Mouse (Mus musculus): ENCODE measurements around the gene Rangrf. TPM values are rescaled to one million over a fixed set of nuclear protein-coding genes. Genes with fewer than 3 reads are reported as not detected.

Gene Rangrf
- polyA plus RNA-seq, 1 experiment from 2014 or later, result 32.3 TPM

- 40% methylated on average over 13 of the region's 13 CpGs for WGBS
- Histone ChIP-seq H3K36me3 (replicated peaks; ENCODE audit: control insufficient read depth, insufficient read depth) (no peaks in the 10 kb centered on the region), H3K4me2 (replicated peaks) (peak overlapping the region; percentile 10; the same call in 1 of the 2 replicates), H3K27ac (no peak overlapping the region), H3K4me1 (replicated peaks; ENCODE audit: control insufficient read depth, insufficient read depth, low read length) (peaks cover 6% of the 10 kb centered on the region; the same call in 1 of the 2 replicates), H3K27me3 (ENCODE audit: control insufficient read depth, insufficient read depth, low read length) (peaks cover 47% of the 10 kb centered on the region), H3K9ac (no peak overlapping the region), H3K4me3 (replicated peaks; ENCODE audit: low read length) (peak overlapping the region; percentile 9; the same call in 1 of the 2 replicates), H3K9me3 (ENCODE audit: control insufficient read depth, low read length) (no peaks in the 10 kb centered on the region)
- DNase-seq (ENCODE audit: low spot score) (no peak), ATAC-seq (ENCODE audit: low FRiP score) (no peak)
Measured at GRCm38 (mm10) chr11:68956697-68957096, 18.3 kb downstream of the Rangrf start.

- H3K9me3 ChIP-seq (ENCODE audit: control insufficient read depth, low read length), result no peaks in the 10 kb centered on the region
- ATAC-seq (ENCODE audit: low FRiP score), result no peak
- H3K4me1 ChIP-seq (replicated peaks; ENCODE audit: control insufficient read depth, insufficient read depth, low read length), result peaks cover 6% of the 10 kb centered on the region; the same call in 1 of the 2 replicates
- 56% methylated on average over 3 of the region's 3 CpGs for WGBS
- H3K36me3 ChIP-seq (replicated peaks; ENCODE audit: control insufficient read depth, insufficient read depth), result no peaks in the 10 kb centered on the region
- peak overlapping the region; percentile 10; the same call in 1 of the 2 replicates for H3K4me2 ChIP-seq (replicated peaks)
- no peak overlapping the region for H3K27ac ChIP-seq
- peaks cover 47% of the 10 kb centered on the region for H3K27me3 ChIP-seq (ENCODE audit: control insufficient read depth, insufficient read depth, low read length)
- H3K4me3 ChIP-seq (replicated peaks; ENCODE audit: low read length), result no peak overlapping the region
- no peak overlapping the region for H3K9ac ChIP-seq
- no peak for DNase-seq (ENCODE audit: low spot score)
Measured at GRCm38 (mm10) chr11:68956107-68956506, 18.9 kb downstream of the Rangrf start.

- H3K4me3 ChIP-seq (replicated peaks; ENCODE audit: low read length), result no peak overlapping the region
- peak overlapping the region; percentile 51; the same call in 1 of the 2 replicates for H3K4me2 ChIP-seq (replicated peaks)
- H3K9ac ChIP-seq, result no peak overlapping the region
Measured at GRCm38 (mm10) chr11:68955473-68955872, 19.5 kb downstream of the Rangrf start.

GRCm38 (mm10) chr11:68954408-68954807 is 20.6 kb downstream of the Rangrf start:
- Histone ChIP-seq H3K9me3 (ENCODE audit: control insufficient read depth, low read length) (no peaks in the 10 kb centered on the region), H3K4me1 (replicated peaks; ENCODE audit: control insufficient read depth, insufficient read depth, low read length) (peaks cover 6% of the 10 kb centered on the region; the same call in 1 of the 2 replicates), H3K4me2 (replicated peaks) (peak overlapping the region; percentile 51), H3K9ac (peak overlapping the region; percentile 44), H3K4me3 (replicated peaks; ENCODE audit: low read length) (peak overlapping the region; percentile 23), H3K36me3 (replicated peaks; ENCODE audit: control insufficient read depth, insufficient read depth) (no peaks in the 10 kb centered on the region), H3K27me3 (ENCODE audit: control insufficient read depth, insufficient read depth, low read length) (peaks cover 47% of the 10 kb centered on the region), H3K27ac (no peak overlapping the region)
- DNase-seq (ENCODE audit: low spot score), result no peak
- ATAC-seq (ENCODE audit: low FRiP score), result no peak
- 3% methylated on average over 17 of the region's 17 CpGs for WGBS

More at GRCm38 (mm10) chr11:68955473-68955872, 19.5 kb downstream of the Rangrf start:
- 62% methylated on average over 5 of the region's 5 CpGs for WGBS
- Histone ChIP-seq H3K4me1 (replicated peaks; ENCODE audit: control insufficient read depth, insufficient read depth, low read length) (peaks cover 6% of the 10 kb centered on the region; the same call in 1 of the 2 replicates), H3K27ac (no peak overlapping the region), H3K36me3 (replicated peaks; ENCODE audit: control insufficient read depth, insufficient read depth) (no peaks in the 10 kb centered on the region), H3K27me3 (ENCODE audit: control insufficient read depth, insufficient read depth, low read length) (peaks cover 47% of the 10 kb centered on the region), H3K9me3 (ENCODE audit: control insufficient read depth, low read length) (no peaks in the 10 kb centered on the region)
- no peak for ATAC-seq (ENCODE audit: low FRiP score)
- DNase-seq (ENCODE audit: low spot score), result no peak

- H3K27me3 ChIP-seq (ENCODE audit: control insufficient read depth, insufficient read depth, low read length), result peaks cover 47% of the 10 kb centered on the region
- 5% methylated on average over 13 of the region's 13 CpGs for WGBS
- 0 out of 2 replicates have a peak overlapping the region, but pooled peaks have one; percentile 23 for H3K4me3 ChIP-seq (replicated peaks; ENCODE audit: low read length)
- no peak overlapping the region; the same call in 1 of the 2 replicates for H3K9ac ChIP-seq
- ATAC-seq (ENCODE audit: low FRiP score) (no peak), DNase-seq (ENCODE audit: low spot score) (no peak)
- H3K9me3 ChIP-seq (ENCODE audit: control insufficient read depth, low read length), result no peaks in the 10 kb centered on the region
- peaks cover 6% of the 10 kb centered on the region; the same call in 1 of the 2 replicates for H3K4me1 ChIP-seq (replicated peaks; ENCODE audit: control insufficient read depth, insufficient read depth, low read length)
- no peaks in the 10 kb centered on the region for H3K36me3 ChIP-seq (replicated peaks; ENCODE audit: control insufficient read depth, insufficient read depth)
- H3K27ac ChIP-seq, result no peak overlapping the region
- peak overlapping the region; percentile 51 for H3K4me2 ChIP-seq (replicated peaks)
Measured at GRCm38 (mm10) chr11:68953903-68954302, 21.1 kb downstream of the Rangrf start.

GRCm38 (mm10) chr11:68947542-68947993 is 27.4 kb downstream of the Rangrf start:
- peak overlapping the region; percentile 83 for H3K27ac ChIP-seq
- H3K4me2 ChIP-seq (replicated peaks), result peak overlapping the region; percentile 58
- H3K4me3 ChIP-seq (replicated peaks; ENCODE audit: low read length), result peak overlapping the region; percentile 40
- WGBS, result 6% methylated on average over 12 of the region's 12 CpGs
- peak overlapping the region; percentile 35 for H3K9ac ChIP-seq
- no peaks in the 10 kb centered on the region; the same call in 1 of the 2 replicates for H3K36me3 ChIP-seq (replicated peaks; ENCODE audit: control insufficient read depth, insufficient read depth)
- H3K27me3 ChIP-seq (ENCODE audit: control insufficient read depth, insufficient read depth, low read length), result no peaks in the 10 kb centered on the region
- peak; percentile 65 for DNase-seq (ENCODE audit: low spot score)
- no peaks in the 10 kb centered on the region for H3K9me3 ChIP-seq (ENCODE audit: control insufficient read depth, low read length)
- H3K4me1 ChIP-seq (replicated peaks; ENCODE audit: control insufficient read depth, insufficient read depth, low read length), result peaks cover 13% of the 10 kb centered on the region; the same call in 1 of the 2 replicates
- peak; percentile 83 for ATAC-seq (ENCODE audit: low FRiP score)

GRCm38 (mm10) chr11:68946806-68947440 is 28.1 kb downstream of the Rangrf start:
- ATAC-seq (ENCODE audit: low FRiP score), result peak; percentile 67; the same call in 1 of the 2 replicates
- WGBS, result 8% methylated on average over 16 of the region's 16 CpGs

GRCm38 (mm10) chr11:68946001-68946400 is 29.0 kb downstream of the Rangrf start:
- Histone ChIP-seq H3K4me3 (replicated peaks; ENCODE audit: low read length) (peak overlapping the region; percentile 40; the same call in 1 of the 2 replicates), H3K36me3 (replicated peaks; ENCODE audit: control insufficient read depth, insufficient read depth) (no peaks in the 10 kb centered on the region; the same call in 1 of the 2 replicates), H3K4me1 (replicated peaks; ENCODE audit: control insufficient read depth, insufficient read depth, low read length) (peaks cover 17% of the 10 kb centered on the region; the same call in 1 of the 2 replicates), H3K9ac (peak overlapping the region; percentile 74; the same call in 1 of the 2 replicates), H3K27ac (0 out of 2 replicates have a peak overlapping the region, but pooled peaks have one; percentile 83), H3K27me3 (ENCODE audit: control insufficient read depth, insufficient read depth, low read length) (no peaks in the 10 kb centered on the region), H3K9me3 (ENCODE audit: control insufficient read depth, low read length) (no peaks in the 10 kb centered on the region), H3K4me2 (replicated peaks) (peak overlapping the region; percentile 58)
- no peak for DNase-seq (ENCODE audit: low spot score)
- no peak for ATAC-seq (ENCODE audit: low FRiP score)
- WGBS, result 89% methylated on average over 4 of the region's 4 CpGs

More at GRCm38 (mm10) chr11:68946806-68947440, 28.1 kb downstream of the Rangrf start:
- Histone ChIP-seq H3K27ac (peak overlapping the region; percentile 83), H3K9me3 (ENCODE audit: control insufficient read depth, low read length) (no peaks in the 10 kb centered on the region), H3K36me3 (replicated peaks; ENCODE audit: control insufficient read depth, insufficient read depth) (no peaks in the 10 kb centered on the region; the same call in 1 of the 2 replicates), H3K27me3 (ENCODE audit: control insufficient read depth, insufficient read depth, low read length) (no peaks in the 10 kb centered on the region), H3K9ac (peak overlapping the region; percentile 74), H3K4me1 (replicated peaks; ENCODE audit: control insufficient read depth, insufficient read depth, low read length) (peaks cover 13% of the 10 kb centered on the region; the same call in 1 of the 2 replicates), H3K4me2 (replicated peaks) (peak overlapping the region; percentile 58), H3K4me3 (replicated peaks; ENCODE audit: low read length) (peak overlapping the region; percentile 40)
- DNase-seq (ENCODE audit: low spot score), result no peak

- Histone ChIP-seq H3K4me2 (replicated peaks) (0 out of 2 replicates have a peak overlapping the region, but pooled peaks have one; percentile 58), H3K27ac (no peak overlapping the region), H3K36me3 (replicated peaks; ENCODE audit: control insufficient read depth, insufficient read depth) (no peaks in the 10 kb centered on the region; the same call in 1 of the 2 replicates), H3K9me3 (ENCODE audit: control insufficient read depth, low read length) (no peaks in the 10 kb centered on the region), H3K9ac (no peak overlapping the region), H3K4me3 (replicated peaks; ENCODE audit: low read length) (no peak overlapping the region), H3K4me1 (replicated peaks; ENCODE audit: control insufficient read depth, insufficient read depth, low read length) (peaks cover 24% of the 10 kb centered on the region), H3K27me3 (ENCODE audit: control insufficient read depth, insufficient read depth, low read length) (no peaks in the 10 kb centered on the region)
- no peak for DNase-seq (ENCODE audit: low spot score)
- 86% methylated on average over 2 of the region's 2 CpGs for WGBS
- ATAC-seq (ENCODE audit: low FRiP score), result no peak
Measured at GRCm38 (mm10) chr11:68945245-68945644, 29.7 kb downstream of the Rangrf start.

Data from hindbrain, embryonic 14.5 days (tissue).